Mouse (Mus musculus) cerebellum, adult 11-12 months (tissue): Measurements from ENCODE around the gene Rbm15b.

Experiments used
- DNase-seq: peaks from one replicate; pipeline ENCODE4 v3.0.0; 2022

Rbm15b gene

DNA sequence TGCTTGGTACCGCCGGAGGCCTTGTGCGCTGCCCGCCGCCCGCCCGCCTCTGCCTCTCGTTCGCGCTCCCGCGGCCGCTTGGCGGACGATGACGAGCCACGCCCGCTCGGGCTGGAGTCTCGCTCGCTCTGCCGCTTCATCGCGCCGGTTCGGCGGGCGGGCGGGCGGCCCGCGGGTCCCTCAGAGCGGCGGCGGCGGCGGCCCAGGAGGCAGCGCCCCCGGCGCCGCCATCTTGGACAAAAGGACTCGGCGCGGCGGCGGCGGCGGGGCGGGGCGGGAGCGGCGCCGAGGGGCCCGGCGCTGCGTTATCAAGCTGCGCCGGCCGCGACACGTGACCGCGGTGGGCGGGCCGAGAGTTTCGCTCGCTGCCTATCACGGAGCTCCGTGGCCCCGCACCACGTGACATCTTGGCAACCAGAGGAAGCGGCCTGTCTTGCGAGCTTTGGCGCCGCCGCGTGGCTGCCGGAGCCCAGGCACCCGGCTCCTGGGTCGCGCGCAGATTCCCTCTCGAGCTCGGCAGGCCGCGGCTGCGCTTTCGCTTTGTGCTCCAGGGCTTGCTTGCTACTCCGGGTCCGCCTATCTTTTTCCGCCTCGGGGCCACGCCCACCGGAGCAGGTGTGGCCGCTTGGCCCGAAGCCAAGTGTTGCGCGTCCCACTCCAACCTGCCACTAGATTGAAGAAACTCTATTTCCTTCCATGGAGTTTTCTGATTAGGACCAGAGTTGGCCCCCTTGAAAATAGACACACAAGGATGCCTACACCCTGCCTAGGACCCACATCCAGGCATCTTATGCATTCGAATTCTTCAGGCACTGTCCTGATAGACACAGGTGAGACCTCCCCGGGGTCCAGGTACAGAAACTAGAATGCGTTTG lies at the start of gene Rbm15b:
TSS of gene Rbm15b (minus strand) at position 601 of the 875 bp plus-strand sequence.
- DNase-seq, result peak; percentile 98

DNA sequence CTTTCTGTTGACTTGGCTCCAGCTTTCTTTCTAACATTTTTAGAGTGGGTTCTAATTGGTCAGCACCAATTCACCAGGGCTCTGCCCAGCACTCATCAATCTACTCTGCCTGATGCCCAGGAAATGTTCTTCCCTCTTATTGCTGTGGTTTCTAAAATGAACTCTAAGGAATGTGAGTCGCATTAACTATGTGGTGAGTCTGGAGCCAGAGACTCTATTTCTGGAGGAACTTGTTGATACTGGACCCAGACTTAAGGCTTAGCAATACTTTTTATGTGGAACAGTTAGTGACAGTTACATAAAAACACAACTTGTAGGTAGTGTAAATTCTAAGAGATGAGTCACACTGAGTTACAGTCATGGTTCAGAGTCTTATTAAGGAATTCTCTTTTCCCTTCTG lies 47.8 kb upstream of the Rbm15b start:
- DNase-seq, result no peak

DNA sequence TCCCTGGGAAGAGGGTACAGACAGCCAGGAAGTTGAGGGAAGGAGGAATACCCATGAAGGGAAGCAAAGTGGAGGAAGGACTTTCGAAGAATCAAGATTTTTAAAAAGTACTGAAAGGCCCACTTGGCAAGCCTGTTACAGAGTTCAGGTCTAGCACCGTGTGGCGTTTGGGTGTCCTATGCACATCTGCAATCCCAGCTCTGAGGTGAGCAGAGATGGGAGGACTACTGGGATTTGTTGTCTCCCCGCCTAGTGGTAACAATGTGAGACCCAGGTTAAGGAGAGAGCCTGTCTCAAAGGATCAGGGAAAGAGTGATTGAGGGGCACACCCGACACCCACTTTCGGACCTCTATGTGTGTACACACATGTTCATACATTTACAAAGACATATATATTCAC lies 27.6 kb upstream of the Rbm15b start:
- DNase-seq, result no peak

- DNase-seq, result no peak
Measured at GRCm38 (mm10) chr9:106913759-106914158, 26.5 kb upstream of the Rbm15b start.

GRCm38 (mm10) chr9:106911624-106912023 lies 24.4 kb upstream of the Rbm15b start:
- no peak for DNase-seq

DNA sequence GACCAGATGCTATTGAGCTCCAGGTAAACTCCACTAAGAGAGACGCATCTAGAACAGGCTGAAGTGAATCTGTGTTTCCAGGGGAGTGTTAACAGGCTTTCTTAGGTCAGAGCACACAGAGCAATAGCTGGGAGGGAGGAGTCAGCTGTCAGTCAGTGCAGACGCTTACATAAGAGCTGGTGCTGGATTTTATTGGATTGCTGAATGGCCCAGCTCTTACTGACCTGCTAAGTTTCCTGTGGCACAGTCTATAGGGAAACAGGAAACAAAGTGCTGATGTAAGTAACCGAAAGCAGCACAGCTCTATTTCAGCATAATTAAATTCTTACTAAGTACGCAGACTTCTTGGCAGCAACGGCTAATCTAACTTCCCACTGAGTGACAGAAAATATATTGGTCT lies 21.5 kb upstream of the Rbm15b start:
- DNase-seq, result no peak

GRCm38 (mm10) chr9:106908174-106908573 lies 20.9 kb upstream of the Rbm15b start:
- DNase-seq, result no peak

- no peak for DNase-seq
Measured at GRCm38 (mm10) chr9:106906597-106906996, 19.4 kb upstream of the Rbm15b start.

- no peak for DNase-seq
Measured at GRCm38 (mm10) chr9:106903791-106904134, 16.5 kb upstream of the Rbm15b start.

GRCm38 (mm10) chr9:106903099-106903790 lies 16.0 kb upstream of the Rbm15b start:
- DNase-seq, result no peak

DNA sequence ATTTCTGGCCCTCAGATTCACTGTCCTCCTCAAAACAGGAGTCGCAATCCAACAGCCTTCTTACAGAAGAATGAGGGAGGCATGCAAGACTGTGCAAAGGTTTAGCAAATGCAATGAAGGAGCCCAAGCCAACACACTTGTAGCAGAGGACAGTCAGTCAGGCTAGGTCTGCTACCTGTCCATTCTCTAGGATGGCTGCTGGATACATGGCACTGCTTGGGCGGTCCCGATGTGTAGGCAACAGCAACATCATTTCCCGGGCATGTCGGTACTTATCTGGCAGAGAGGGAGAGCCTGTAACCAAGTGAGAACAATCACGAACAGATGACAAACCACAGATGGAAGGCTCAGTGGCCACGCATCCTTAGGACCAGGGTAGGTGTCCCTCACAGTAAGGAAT lies 14.4 kb upstream of the Rbm15b start:
- no peak for DNase-seq

GRCm38 (mm10) chr9:106898901-106899300 lies 11.7 kb upstream of the Rbm15b start:
- DNase-seq, result no peak

DNA sequence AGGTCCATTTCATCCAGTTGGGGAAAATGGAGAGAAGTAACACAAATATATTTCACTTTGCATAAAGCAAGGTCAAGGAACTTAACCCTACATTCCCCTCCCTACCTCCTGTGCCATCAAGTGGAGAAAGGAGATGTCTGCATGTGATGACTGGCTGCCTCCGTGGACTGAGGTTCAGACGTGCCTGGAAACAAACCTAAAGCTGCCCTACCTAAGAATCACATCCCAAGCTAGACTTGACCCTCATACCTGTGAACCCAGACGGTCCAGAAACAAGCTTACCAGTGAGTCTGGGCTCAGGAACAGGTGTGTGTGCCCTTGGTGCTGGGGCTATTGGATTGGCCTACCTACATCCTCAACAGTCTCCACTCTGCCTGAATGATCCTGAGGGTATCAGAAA lies 6.1 kb upstream of the Rbm15b start:
- no peak for DNase-seq

DNA sequence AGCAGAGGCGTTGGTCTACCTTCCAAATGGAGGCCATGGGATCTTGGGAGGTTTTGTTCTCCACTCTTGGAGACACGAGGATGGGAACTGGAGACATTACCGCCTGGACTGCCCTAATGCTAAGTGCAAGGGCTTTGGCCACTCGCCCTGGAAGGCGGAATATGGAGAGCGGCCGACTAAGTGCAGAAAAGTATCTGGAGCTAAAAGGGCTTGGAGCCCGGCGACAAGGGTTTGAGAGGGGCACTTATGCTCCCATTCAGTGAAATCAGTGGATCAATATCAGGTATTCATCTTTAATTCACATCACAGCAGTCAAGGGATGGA lies 5.3 kb upstream of the Rbm15b start:
- no peak for DNase-seq

DNA sequence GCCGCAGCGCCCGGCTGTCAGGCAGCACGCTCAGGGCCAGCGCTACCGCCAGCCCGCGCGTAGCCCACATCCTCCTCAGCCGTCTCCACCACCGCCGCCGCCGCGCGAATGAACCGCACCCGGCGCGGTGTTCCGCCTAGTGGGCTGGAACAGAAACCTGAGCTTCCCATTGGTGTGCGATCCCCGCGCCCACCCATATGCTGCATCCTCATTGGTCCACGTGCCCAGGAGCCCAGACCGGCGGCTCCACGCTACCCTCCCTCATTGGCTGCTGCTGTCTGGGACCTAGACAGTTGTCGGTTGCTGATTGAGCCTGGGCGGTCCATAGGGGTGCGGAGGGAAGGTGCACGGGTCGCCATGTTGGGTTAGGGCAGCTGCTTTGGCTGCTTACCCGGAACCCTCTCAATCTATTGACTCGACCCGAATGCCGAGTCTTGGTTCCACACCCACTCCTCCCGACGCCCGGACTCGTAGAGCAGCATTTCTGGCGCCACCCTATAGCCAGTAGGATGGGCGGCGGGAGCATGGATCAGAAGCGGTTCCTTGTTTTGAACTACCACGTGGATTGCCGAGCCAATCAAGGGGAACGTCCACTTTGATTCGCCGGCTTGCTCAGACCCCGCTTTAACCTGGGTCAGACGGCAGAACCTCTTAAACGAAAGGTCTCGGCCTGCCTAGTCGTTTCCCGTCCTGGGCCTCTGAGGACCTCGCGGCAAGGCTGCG lies 4.8 kb upstream of the Rbm15b start, which contains the start of gene Manf:
TSS of gene Manf (minus strand) at position 151 of the 723 bp plus-strand sequence.
- DNase-seq, result peak; percentile 98

DNA sequence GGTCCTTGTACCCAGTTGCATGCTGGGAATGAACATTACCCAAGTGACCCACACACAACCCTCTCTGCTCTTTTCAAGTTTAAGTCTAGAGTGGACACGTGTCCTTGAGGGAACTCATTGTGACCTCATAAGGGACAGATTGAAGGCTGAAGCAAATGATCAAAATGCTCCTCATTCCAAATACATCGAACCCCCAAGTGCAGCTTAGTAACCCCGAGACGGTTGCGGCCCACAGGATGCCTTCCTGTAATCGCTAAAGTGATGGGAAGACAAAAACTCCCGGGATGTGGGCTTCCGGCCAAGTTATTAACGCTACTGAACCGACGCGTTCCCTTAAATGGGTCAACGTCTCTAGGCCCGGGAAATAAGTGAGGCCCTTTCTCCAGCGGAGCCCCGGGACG lies 4.1 kb upstream of the Rbm15b start:
- no peak for DNase-seq

GRCm38 (mm10) chr9:106890496-106891240 lies 3.4 kb upstream of the Rbm15b start:
- peak; percentile 61 for DNase-seq

DNA sequence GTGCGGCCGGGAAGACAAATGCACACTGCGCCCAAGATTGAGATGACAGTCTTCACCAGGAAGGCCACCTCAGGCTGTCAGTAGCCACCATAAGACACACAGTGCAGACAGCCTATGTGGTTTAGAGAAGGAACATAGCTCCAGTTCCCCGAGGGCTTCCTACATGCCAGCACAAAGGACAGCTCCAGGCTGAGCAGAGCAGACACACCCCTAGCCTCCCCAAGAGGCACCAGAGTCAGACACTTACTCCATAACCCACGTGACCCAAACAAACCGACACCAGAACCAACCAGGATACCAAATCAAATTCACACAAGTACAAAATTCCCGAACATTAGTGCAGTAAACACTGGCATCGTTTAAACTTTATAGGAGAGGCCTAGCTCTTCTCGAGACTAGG lies 2.1 kb upstream of the Rbm15b start:
- DNase-seq, result no peak

DNA sequence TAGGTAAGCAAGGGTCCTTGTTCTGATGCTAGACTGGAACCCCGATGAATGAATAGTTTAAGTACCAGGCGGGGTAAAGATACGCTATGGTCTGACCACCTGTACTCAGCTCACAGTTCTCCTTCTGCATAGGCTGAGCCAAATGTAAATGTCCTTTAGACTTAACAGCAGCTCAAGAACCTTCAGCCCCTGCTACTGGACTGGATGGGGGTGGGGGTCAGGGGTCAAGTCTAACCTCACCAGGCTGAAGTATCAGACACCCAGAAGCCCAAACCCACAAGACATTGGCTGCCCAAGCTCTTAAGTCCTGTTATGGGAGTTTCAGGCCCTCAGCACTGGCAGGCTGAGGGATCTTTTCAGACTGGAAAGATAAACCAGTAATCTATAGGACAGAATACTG lies 1.1 kb upstream of the Rbm15b start:
- peak; percentile 47 for DNase-seq

DNA sequence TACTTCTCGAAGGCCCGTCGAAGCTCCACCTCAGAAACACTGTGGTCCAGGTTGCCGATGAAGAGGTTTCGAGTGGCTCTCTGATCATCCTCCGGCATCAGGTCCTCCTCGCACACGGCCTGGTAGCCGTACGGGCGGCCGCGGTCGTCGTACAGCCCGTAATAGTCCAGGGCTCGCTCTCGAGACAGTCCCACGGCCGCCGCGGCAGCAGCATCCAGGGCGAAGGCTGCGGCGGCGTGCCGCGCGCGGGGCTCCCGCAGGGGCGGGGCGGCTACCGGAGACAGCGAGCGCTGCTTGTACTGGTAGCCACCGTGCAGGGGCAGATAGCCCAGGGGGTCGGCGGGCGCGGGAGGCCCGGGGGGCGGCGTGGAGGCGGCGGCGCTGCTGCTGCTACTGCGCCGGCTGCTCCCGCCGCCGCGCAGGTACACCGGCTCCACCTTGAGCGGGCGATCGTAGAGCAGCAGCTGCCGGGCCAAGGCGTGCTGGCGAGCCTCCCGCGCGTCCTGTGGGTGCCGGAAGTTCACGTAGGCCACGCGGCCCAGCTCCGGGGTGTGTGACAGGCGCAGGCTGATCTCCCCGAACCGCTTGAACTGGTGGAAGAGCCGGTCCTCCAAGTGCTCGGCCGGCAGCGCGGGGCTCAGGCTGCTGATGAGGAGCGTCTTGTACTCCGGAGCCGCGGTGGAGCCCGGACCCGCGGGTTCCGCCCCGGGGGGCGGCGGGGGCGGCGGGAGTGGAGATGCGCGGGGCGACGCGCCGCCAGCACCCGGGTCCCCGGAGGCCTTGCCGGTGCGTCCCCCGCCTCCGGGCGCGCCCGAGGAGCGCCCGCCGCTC lies 1.1 kb downstream of the Rbm15b start:
- peak; percentile 76 for DNase-seq

DNA sequence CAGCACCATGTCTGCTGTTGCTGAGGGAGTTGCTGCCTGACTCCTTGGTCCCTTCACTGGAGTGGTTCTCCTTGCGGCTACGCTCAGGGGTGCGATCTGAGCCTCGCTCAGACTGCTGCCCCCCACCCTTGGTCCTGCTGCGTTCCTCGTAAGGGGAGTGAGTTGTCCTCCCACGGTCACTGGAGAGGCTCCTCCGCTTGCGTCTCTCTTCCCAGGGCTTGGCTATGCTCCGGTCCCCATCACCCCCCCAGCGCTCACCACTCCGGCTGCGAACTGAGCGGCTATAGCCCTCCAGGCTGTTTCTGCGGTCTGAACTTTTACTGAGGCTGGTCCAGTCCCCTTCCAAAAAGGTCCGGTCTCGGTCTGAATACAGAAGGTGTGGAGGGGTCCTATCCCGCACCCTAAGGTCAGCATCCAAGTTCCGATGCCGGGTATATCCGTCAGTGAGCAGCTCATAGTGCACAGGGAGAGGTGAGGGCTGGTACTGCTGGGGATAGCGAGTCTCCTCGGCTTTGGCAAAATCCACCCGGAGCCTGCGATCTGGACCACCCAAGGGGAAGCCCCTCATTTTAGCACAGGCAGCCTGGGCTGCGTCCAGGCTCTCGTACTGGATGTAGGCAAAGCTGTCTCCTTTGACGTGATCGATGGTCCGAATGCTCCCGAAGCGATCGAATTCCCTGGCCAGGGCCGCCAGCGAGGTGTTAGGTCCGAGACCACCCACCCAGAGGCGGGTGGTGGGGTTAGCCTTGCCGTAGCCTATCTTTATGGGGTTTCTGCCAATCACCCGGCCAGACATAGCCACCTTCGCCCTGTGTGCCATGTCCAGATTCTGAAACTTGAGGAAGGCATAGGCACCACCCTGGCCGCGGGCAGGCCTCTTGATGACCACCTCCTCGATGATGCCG lies 2.0 kb downstream of the Rbm15b start:
- peak; percentile 58 for DNase-seq
